Mouse (Mus musculus) thymus, adult 18-20 months (tissue): Measurements from ENCODE around the gene U2surp.

ENCODE experiments used
- DNase-seq, 2 experiments: peaks; one replicate each; pipeline ENCODE4 v3.0.0; 2022; ENCODE audit warnings: mixed read lengths in 2 of 2

U2surp gene

GRCm38 (mm10) chr9:95450586-95450985 lies 61.2 kb downstream of the U2surp start:
- DNase-seq, result no peak

- no peak for DNase-seq
These were observed 69.5 kb downstream of the U2surp start for GRCm38 (mm10) chr9:95442321-95442731.

- no peak for DNase-seq
These were observed 73.9 kb downstream of the U2surp start for GRCm38 (mm10) chr9:95437883-95438282.

- DNase-seq, result no peak
These were observed 75.5 kb downstream of the U2surp start for GRCm38 (mm10) chr9:95436294-95436613.

GRCm38 (mm10) chr9:95435506-95436293 lies 76.1 kb downstream of the U2surp start:
- no peak for DNase-seq

- DNase-seq, result no peak
These were observed 83.5 kb downstream of the U2surp start for GRCm38 (mm10) chr9:95428277-95428676.

- DNase-seq, result no peak
These were observed 97.9 kb downstream of the U2surp start for GRCm38 (mm10) chr9:95413911-95414310.

- DNase-seq, result no peak
These were observed 99.7 kb downstream of the U2surp start for GRCm38 (mm10) chr9:95412047-95412446.

GRCm38 (mm10) chr9:95407586-95408220 lies 104.1 kb downstream of the U2surp start:
- peak; percentile 5 to 7 for DNase-seq
